Mouse (Mus musculus): ENCODE data around the gene Cobl. TPM values are rescaled to one million over a fixed set of nuclear protein-coding genes. Genes with fewer than 3 reads are reported as not detected.
A peak's percentile ranks its signal among the peaks of the same experiment; 100 is the strongest.

Cobl gene
- polyA plus RNA-seq, 1 experiment from 2014 or later: 1.1 TPM

DNA sequence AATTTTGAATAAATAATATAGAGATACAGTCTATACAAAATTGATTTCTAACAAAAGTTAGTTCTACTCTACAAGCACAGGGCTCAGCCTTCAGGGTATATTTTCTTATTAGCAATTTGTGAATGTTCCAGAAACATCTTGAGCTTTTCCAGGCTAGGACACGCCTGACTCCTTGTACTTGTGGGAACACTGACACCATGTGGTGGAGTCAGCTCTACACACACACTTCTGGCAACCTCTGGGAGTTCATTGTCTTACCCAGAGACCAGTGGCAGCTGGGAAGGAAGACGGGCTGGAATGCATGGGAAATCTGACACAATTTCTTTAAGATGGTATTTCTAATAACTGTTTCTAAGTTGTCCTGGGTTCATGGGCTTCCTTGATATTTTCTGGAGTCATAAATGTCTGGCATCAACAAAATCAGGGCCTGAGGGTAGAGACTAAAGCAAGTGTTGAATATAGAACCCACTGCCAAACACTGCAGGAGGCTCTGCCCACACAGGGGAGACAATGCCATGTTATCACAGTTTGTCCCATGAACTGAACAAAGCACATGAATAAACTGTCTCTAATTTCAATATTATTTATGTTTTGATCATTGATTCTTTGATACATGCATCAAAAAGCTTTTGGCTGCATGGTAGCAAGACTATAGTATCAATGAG is 105.3 kb downstream of the Cobl start:
- Histone ChIP-seq H3K4me2 (ENCODE audit: low read depth, severe bottlenecking) (no peak overlapping the region), H3K9me3 (ENCODE audit: control insufficient read depth, low read length) (no peaks in the 10 kb centered on the region), H3K36me3 (ENCODE audit: control insufficient read depth, insufficient read depth, low read length) (no peaks in the 10 kb centered on the region), H3K4me1 (ENCODE audit: control insufficient read depth, insufficient read depth, low read length) (no peaks in the 10 kb centered on the region), H3K9ac (ENCODE audit: low read length) (no peak overlapping the region), H3K4me3 (ENCODE audit: low read depth, low read length) (no peak overlapping the region), H3K27me3 (ENCODE audit: control insufficient read depth, insufficient read depth, low read length) (no peaks in the 10 kb centered on the region), H3K27ac (replicated peaks; ENCODE audit: low read depth, low read length) (no peak overlapping the region)
- 0 out of 2 replicates have a peak, but pooled peaks have one; percentile 47 for ATAC-seq (ENCODE audit: insufficient number of reproducible peaks, low FRiP score, low TSS enrichment, low read depth)
- peak; percentile 61 for DNase-seq (ENCODE audit: low spot score)
- WGBS: 27% methylated on average over 2 of the region's 2 CpGs

GRCm38 (mm10) chr11:12358602-12359001 is 106.2 kb downstream of the Cobl start:
- DNase-seq (ENCODE audit: low spot score): no peak
- Histone ChIP-seq H3K4me1 (ENCODE audit: control insufficient read depth, insufficient read depth, low read length) (no peaks in the 10 kb centered on the region), H3K9ac (ENCODE audit: low read length) (no peak overlapping the region), H3K4me3 (ENCODE audit: low read depth, low read length) (no peak overlapping the region), H3K27me3 (ENCODE audit: control insufficient read depth, insufficient read depth, low read length) (no peaks in the 10 kb centered on the region), H3K36me3 (ENCODE audit: control insufficient read depth, insufficient read depth, low read length) (no peaks in the 10 kb centered on the region), H3K27ac (replicated peaks; ENCODE audit: low read depth, low read length) (no peak overlapping the region), H3K4me2 (ENCODE audit: low read depth, severe bottlenecking) (no peak overlapping the region), H3K9me3 (ENCODE audit: control insufficient read depth, low read length) (no peaks in the 10 kb centered on the region)
- 71% methylated on average over 4 of the region's 4 CpGs for WGBS
- ATAC-seq (ENCODE audit: insufficient number of reproducible peaks, low FRiP score, low TSS enrichment, low read depth): no peak

GRCm38 (mm10) chr11:12355681-12356080 is 109.1 kb downstream of the Cobl start:
- no peak overlapping the region for H3K27ac ChIP-seq (replicated peaks; ENCODE audit: low read depth, low read length)

DNA sequence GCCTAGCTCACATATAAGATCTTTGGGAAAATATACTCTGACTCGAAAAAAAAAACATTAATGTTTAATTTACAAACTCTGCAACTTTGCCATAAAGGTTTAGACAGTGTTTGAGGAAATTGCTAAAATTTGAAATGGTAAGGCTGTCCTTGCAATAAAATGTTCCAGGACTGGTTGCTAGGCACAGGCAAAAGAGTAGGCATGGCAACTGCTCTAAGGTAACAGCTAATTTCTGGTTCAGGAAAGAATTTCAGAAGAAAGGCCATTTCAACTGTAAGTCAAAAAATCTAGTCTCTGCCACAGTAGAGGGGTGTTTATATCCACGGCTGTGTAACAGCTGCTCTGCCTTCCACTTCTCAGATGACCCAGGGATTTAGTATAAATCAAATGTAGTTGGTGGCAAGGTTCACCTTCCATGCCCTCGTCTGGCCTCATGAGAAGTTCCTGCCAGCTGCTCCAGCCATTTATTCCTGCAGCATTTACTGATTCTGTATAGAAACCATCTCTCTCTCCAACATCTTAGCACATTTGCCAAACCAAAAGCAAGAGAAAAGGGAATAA is 113.7 kb downstream of the Cobl start:
- ATAC-seq (ENCODE audit: insufficient number of reproducible peaks, low FRiP score, low TSS enrichment, low read depth) (peak; percentile 21; the same call in 1 of the 2 replicates), DNase-seq (ENCODE audit: low spot score) (no peak)
- Histone ChIP-seq H3K4me2 (ENCODE audit: low read depth, severe bottlenecking) (no peak overlapping the region), H3K9me3 (ENCODE audit: control insufficient read depth, low read length) (no peaks in the 10 kb centered on the region), H3K9ac (ENCODE audit: low read length) (no peak overlapping the region), H3K27ac (replicated peaks; ENCODE audit: low read depth, low read length) (no peak overlapping the region), H3K4me3 (ENCODE audit: low read depth, low read length) (no peak overlapping the region), H3K36me3 (ENCODE audit: control insufficient read depth, insufficient read depth, low read length) (no peaks in the 10 kb centered on the region), H3K4me1 (ENCODE audit: control insufficient read depth, insufficient read depth, low read length) (no peaks in the 10 kb centered on the region), H3K27me3 (ENCODE audit: control insufficient read depth, insufficient read depth, low read length) (no peaks in the 10 kb centered on the region)
- WGBS: 39% methylated on average over 3 of the region's 3 CpGs

More at GRCm38 (mm10) chr11:12355681-12356080, 109.1 kb downstream of the Cobl start:
- Histone ChIP-seq H3K36me3 (ENCODE audit: control insufficient read depth, insufficient read depth, low read length) (no peaks in the 10 kb centered on the region), H3K9me3 (ENCODE audit: control insufficient read depth, low read length) (no peaks in the 10 kb centered on the region), H3K9ac (ENCODE audit: low read length) (no peak overlapping the region), H3K27me3 (ENCODE audit: control insufficient read depth, insufficient read depth, low read length) (no peaks in the 10 kb centered on the region), H3K4me2 (ENCODE audit: low read depth, severe bottlenecking) (no peak overlapping the region), H3K4me3 (ENCODE audit: low read depth, low read length) (no peak overlapping the region), H3K4me1 (ENCODE audit: control insufficient read depth, insufficient read depth, low read length) (no peaks in the 10 kb centered on the region)
- 90% methylated on average over 3 of the region's 3 CpGs for WGBS
- DNase-seq (ENCODE audit: low spot score) (no peak), ATAC-seq (ENCODE audit: insufficient number of reproducible peaks, low FRiP score, low TSS enrichment, low read depth) (no peak)

DNA sequence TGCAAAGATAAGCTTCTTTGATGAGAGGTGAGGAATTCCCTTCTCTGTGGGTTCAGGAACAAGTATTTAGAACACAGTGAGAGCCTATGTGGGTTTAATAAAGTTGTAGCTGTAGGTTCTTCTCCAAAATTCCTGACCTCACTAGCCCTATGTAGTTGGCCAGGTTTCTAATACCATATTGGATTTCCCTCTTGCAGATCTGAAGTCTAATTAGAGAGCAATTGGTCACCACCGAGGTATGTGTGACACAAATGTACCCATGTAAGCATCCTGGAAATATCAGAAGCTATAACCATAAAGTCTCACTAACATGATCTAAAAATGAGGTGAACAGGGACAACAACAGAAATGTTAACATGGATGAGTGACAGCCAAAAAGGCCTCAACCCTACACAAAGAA is 114.7 kb downstream of the Cobl start:
- no peak overlapping the region for H3K4me2 ChIP-seq (ENCODE audit: low read depth, severe bottlenecking)
- H3K4me3 ChIP-seq (ENCODE audit: low read depth, low read length): no peak overlapping the region
- no peak overlapping the region for H3K9ac ChIP-seq (ENCODE audit: low read length)
- WGBS: 78% methylated on average over 1 of the region's 1 CpGs
- no peaks in the 10 kb centered on the region for H3K4me1 ChIP-seq (ENCODE audit: control insufficient read depth, insufficient read depth, low read length)
- no peaks in the 10 kb centered on the region for H3K9me3 ChIP-seq (ENCODE audit: control insufficient read depth, low read length)
- no peaks in the 10 kb centered on the region for H3K27me3 ChIP-seq (ENCODE audit: control insufficient read depth, insufficient read depth, low read length)
- ATAC-seq (ENCODE audit: insufficient number of reproducible peaks, low FRiP score, low TSS enrichment, low read depth) (no peak), DNase-seq (ENCODE audit: low spot score) (no peak)
- H3K27ac ChIP-seq (replicated peaks; ENCODE audit: low read depth, low read length): no peak overlapping the region
- H3K36me3 ChIP-seq (ENCODE audit: control insufficient read depth, insufficient read depth, low read length): no peaks in the 10 kb centered on the region

DNA sequence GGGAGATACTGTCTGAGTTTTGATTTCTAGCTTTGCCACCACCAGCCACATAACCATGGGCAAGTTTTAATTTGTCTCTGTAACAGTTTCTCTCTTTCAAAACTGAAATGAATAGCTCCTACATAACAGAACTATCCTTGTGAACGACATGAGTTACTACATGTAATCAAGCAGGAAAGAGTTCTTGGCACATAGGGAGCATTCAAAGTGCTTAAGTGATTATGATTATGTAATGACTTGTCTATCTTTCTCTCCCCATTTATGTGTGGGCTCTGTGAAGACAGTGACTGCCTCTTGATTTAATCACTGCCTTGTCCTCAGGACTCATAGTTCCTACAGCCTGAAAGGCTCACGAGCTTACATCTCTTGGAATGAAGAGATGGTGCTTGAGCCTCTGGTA is 118.3 kb downstream of the Cobl start:
- Histone ChIP-seq H3K9me3 (ENCODE audit: control insufficient read depth, low read length) (no peaks in the 10 kb centered on the region), H3K27ac (replicated peaks; ENCODE audit: low read depth, low read length) (no peak overlapping the region), H3K9ac (ENCODE audit: low read length) (no peak overlapping the region), H3K36me3 (ENCODE audit: control insufficient read depth, insufficient read depth, low read length) (no peaks in the 10 kb centered on the region), H3K27me3 (ENCODE audit: control insufficient read depth, insufficient read depth, low read length) (no peaks in the 10 kb centered on the region), H3K4me1 (ENCODE audit: control insufficient read depth, insufficient read depth, low read length) (no peaks in the 10 kb centered on the region), H3K4me2 (ENCODE audit: low read depth, severe bottlenecking) (no peak overlapping the region), H3K4me3 (ENCODE audit: low read depth, low read length) (no peak overlapping the region)
- DNase-seq (ENCODE audit: low spot score): no peak
- ATAC-seq (ENCODE audit: insufficient number of reproducible peaks, low FRiP score, low TSS enrichment, low read depth): no peak
- WGBS: 68% methylated on average over 2 of the region's 2 CpGs

GRCm38 (mm10) chr11:12343686-12344085 is 121.1 kb downstream of the Cobl start:
- Histone ChIP-seq H3K4me3 (ENCODE audit: low read depth, low read length) (no peak overlapping the region), H3K36me3 (ENCODE audit: control insufficient read depth, insufficient read depth, low read length) (no peaks in the 10 kb centered on the region), H3K27ac (replicated peaks; ENCODE audit: low read depth, low read length) (no peak overlapping the region), H3K27me3 (ENCODE audit: control insufficient read depth, insufficient read depth, low read length) (no peaks in the 10 kb centered on the region), H3K4me2 (ENCODE audit: low read depth, severe bottlenecking) (no peak overlapping the region), H3K9me3 (ENCODE audit: control insufficient read depth, low read length) (no peaks in the 10 kb centered on the region), H3K9ac (ENCODE audit: low read length) (no peak overlapping the region), H3K4me1 (ENCODE audit: control insufficient read depth, insufficient read depth, low read length) (no peaks in the 10 kb centered on the region)
- DNase-seq (ENCODE audit: low spot score) (no peak), ATAC-seq (ENCODE audit: insufficient number of reproducible peaks, low FRiP score, low TSS enrichment, low read depth) (no peak)
- 86% methylated on average over 4 of the region's 4 CpGs for WGBS

DNA sequence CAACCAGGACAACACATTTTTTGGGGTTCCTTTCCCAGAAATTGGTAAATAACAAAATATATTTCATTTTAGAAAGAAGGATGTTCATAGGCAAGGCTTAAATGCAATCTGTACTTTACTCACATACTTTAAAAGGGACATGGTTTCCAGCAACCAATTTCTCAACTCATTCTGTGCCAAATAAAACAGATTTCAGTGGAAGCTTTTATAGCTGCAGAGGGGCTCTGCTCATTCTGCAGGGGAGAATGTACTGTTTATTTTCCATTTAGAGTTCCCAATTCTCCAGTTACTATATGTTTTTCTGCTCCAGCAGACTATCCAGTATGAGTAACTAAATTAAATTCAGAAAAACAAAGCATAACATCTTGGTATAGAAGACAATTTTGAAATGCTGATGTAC is 124.1 kb downstream of the Cobl start:
- Histone ChIP-seq H3K4me2 (ENCODE audit: low read depth, severe bottlenecking) (no peak overlapping the region), H3K27ac (replicated peaks; ENCODE audit: low read depth, low read length) (no peak overlapping the region), H3K9ac (ENCODE audit: low read length) (no peak overlapping the region), H3K4me3 (ENCODE audit: low read depth, low read length) (no peak overlapping the region), H3K36me3 (ENCODE audit: control insufficient read depth, insufficient read depth, low read length) (no peaks in the 10 kb centered on the region), H3K27me3 (ENCODE audit: control insufficient read depth, insufficient read depth, low read length) (no peaks in the 10 kb centered on the region), H3K4me1 (ENCODE audit: control insufficient read depth, insufficient read depth, low read length) (no peaks in the 10 kb centered on the region), H3K9me3 (ENCODE audit: control insufficient read depth, low read length) (no peaks in the 10 kb centered on the region)
- ATAC-seq (ENCODE audit: insufficient number of reproducible peaks, low FRiP score, low TSS enrichment, low read depth): no peak
- DNase-seq (ENCODE audit: low spot score): no peak

GRCm38 (mm10) chr11:12336145-12336544 is 128.6 kb downstream of the Cobl start:
- Histone ChIP-seq H3K9me3 (ENCODE audit: control insufficient read depth, low read length) (no peaks in the 10 kb centered on the region), H3K4me1 (ENCODE audit: control insufficient read depth, insufficient read depth, low read length) (no peaks in the 10 kb centered on the region), H3K27me3 (ENCODE audit: control insufficient read depth, insufficient read depth, low read length) (no peaks in the 10 kb centered on the region), H3K9ac (ENCODE audit: low read length) (no peak overlapping the region), H3K36me3 (ENCODE audit: control insufficient read depth, insufficient read depth, low read length) (no peaks in the 10 kb centered on the region), H3K4me3 (ENCODE audit: low read depth, low read length) (no peak overlapping the region), H3K27ac (replicated peaks; ENCODE audit: low read depth, low read length) (no peak overlapping the region), H3K4me2 (ENCODE audit: low read depth, severe bottlenecking) (no peak overlapping the region)
- no peak for ATAC-seq (ENCODE audit: insufficient number of reproducible peaks, low FRiP score, low TSS enrichment, low read depth)
- no peak for DNase-seq (ENCODE audit: low spot score)
- WGBS: 84% methylated on average over 12 of the region's 12 CpGs

All from limb, embryonic 11.5 days (tissue).